Mouse (Mus musculus): ENCODE results near the gene Ciart.
"Not testable (repeated sequence)": the region's sequence is repeated elsewhere in the genome, so short reads cannot be mapped to it uniquely, and the experiment has no call there.

Ciart gene

GRCm38 (mm10) chr3:95901616-95902372 lies 19.7 kb upstream of the Ciart start:
- DNase-seq (ENCODE audit: low read depth, low spot score), result no peak

- DNase-seq (ENCODE audit: low read depth, low spot score), result no peak
These were observed 17.9 kb upstream of the Ciart start for GRCm38 (mm10) chr3:95899800-95900524.

DNA sequence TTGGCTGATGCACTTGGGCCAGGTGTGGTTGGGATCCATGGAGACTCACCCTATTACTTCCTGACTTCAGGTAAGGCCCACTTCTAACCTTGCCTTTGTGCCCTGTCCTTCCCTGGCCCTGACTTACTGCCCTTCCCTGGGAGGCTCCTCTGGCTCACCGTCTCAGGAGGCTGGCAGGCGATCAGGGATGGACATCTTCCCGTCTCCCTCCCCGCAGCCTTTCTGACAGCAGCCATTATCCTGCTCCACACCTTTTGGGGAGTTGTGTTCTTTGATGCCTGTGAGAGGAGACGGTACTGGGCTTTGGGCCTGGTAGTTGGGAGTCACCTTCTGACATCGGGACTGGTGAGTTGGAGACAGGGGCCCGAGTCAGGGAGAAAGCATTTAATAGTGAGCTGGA lies 13.4 kb upstream of the Ciart start:
- not testable (repeated sequence) for DNase-seq (ENCODE audit: low read depth, low spot score)

DNA sequence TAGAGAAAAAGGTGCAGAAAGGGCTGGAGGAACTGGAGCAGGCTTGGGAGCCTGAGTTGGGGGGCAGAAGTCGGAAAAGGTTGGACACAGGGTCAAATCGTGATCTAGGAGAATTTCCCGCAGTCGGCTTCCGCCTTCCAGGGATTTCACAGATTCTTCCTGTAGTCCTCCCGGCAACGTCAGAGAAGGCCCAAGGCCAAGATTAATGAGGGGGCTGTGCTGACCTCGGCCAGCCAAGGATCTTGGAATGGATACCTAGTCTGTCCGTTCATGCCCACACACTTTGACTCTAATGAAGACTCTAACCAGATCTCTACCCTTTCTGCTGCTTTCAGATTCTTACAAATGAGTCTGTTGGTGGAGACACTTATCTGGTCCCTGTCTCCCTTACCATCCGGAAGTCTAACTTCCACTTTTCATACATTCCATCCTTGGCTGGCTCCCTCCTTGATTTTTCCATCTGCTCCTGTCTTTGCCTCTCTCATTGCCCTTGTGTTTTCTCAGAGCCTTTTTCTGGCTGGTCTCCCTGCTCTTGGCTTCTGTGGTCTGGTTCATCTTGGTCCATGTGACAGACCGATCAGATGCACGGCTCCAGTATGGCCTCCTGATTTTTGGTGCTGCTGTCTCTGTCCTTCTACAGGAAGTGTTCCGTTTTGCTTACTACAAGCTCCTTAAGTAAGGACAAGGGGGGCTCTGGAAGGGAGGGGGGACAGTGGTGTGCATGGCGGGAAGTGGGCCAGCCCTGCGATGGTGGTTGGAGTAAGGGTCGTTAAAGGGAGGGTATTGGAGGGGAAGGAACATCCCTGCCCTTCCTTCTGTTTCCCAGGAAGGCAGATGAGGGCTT lies 12.5 kb upstream of the Ciart start:
- no peak for DNase-seq (ENCODE audit: low read depth, low spot score)

DNA sequence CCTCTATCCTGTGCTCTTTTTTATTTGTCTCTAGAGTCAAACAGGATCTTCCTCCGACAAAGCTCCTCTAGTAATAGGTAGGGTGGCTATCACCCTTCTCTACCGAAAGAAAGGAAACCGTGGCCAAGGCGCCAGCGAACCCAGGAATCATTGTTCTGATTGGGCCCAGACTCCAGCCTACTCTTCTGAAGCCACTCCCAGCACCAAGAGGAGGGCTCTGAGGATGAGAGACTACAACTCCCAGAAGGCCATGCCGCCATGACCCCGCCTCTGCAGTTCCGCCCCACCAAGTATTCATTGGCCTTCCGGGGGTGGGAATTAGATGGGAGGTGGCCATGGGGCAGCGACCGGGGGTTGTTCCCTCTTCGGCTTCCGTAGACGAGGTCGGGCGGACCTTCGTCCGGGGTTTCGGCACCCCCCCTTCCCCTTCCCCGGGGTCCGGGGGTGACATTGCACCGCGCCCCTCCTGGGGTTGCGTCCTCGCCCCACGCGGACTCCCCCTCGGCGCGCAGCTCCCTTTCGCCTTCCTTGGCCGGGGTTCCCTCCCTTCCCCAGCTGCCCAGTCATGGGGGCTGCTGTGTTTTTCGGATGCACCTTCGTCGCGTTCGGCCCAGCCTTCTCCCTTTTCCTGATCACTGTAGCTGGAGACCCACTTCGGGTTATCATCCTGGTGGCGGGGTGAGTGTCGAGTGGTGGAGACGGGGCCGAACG lies 11.7 kb upstream of the Ciart start, which contains the start of gene Aph1a:
Gene Aph1a (plus strand): TSS at position 364 of the 711 bp plus-strand sequence.
- DNase-seq (ENCODE audit: low read depth, low spot score), result peak; percentile 92

DNA sequence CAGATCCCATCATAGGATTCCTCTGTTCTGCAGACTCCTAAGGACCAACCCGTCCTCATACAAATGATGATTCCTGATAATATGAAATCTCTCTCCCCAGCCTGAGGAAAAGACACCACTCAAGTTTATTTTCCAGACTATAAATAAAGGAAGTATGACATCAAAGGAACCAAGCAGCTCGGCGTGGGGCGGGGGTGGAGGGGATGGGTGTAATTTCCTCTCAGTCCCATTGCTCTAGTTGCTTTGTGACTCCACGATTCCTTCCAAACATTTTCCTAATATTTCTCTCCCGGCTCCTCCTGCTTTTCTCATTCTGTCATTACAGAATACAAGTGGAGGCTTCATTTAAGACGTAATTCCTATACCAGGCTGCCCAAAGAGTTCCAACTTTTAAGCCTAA lies 11.1 kb upstream of the Ciart start:
- no peak for DNase-seq (ENCODE audit: low read depth, low spot score)

DNA sequence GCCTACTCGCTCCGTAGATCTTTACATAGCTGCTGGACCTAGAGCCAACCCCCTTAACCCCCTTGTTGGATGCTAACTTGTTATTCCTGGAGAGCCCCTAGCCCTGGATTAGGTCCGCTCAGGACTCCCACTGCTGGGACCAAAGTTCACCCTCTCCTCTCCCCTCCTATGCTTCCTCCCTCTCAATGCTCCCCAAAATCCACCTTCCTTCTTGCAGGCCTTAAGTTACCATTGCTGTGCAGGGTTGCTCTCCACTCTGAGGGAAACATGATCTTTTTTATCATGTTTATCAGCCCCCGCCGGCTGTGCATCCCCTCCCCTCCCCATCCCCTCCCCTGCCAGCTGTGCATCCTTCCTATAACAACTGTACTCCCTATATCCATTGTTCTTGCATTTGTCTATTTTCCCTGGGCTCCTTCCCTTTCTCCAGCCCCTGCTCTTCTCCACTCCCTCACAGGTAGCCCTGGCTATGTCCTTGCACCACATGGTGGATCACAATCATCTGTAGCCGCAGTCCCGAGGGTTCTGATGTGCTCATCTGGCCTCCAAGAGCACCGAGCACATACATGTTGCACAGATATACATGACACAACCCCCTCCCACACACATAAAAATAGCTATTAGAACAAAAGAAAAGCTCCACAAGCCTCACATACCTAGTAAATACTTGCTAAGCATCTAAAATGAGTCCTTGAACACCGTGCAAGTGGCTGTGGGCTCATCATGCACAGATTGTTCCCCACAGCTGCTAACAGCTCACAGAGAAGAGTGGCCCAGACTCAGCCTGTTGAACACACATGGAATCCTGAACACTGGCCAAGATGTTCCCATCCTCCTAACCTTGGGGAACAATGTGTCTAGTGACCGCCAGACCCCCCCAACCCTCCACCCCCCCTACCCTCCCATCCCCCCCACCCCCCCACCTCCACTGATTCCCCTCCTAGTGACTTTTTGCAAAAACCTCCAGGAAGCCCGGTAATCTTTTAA lies 10.3 kb upstream of the Ciart start:
- no peak for DNase-seq (ENCODE audit: low read depth, low spot score)

DNA sequence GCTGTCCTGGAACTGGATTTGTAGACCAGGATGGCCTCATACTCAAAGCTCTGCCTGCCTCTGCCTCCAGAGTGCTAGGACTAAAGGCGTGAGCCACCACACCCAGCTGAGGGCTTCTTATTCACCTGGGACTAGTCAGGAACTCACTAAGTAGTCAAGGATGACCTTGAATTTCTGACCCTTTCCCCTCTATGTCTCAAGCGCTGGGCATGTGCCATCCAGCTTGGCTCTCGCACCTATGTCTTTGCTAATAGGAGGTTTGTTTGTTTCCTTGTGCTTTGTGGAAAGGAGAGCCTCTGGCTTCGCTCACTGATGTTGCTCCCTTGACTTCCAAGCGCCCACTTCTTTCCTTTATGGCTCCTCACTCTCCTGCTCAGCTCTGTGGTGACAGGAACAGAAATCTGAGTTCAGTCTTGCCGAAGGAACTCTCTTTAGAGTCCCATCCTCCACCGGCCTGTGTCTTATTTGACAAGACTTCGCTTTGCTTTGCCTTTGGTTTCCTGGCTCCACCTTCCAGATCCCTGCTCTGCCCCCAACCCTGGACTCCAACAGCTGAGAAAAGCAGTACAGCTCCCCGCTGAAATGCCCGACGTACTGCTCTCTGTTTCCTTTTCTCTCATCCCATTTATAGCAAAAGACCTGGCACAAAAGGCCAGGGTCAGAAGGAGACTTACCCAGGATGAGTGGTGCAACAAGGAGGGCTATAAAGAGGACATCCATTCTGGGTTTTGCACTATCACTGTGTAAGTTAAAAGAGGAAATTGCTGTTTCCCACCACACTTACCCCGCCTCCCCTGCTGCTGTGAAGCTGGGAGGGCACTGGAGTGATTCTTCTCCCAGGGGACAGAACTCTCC lies 9.4 kb upstream of the Ciart start, which contains the start of gene BC028528:
Gene BC028528 (minus strand): TSS at position 795 of the 855 bp plus-strand sequence.
- no peak for DNase-seq (ENCODE audit: low read depth, low spot score)

DNA sequence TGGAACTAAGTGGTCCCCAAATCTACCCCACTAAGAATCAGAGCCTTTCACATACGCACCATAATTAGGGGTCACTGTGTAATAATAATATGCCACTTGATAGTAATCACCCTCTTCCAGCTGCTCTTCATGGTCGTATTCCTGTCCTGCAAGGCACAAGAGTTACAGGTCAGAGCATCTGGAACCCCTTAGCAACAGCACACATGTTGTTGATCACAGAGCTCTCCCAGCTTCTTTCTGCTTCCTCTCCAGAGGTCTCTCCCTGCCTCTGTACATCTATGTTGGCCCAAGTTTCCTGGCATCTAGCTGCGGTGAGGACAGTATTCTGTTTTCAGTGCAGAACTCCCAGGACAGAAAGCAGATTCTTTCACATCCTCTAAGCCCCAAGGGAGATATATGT lies 7.6 kb upstream of the Ciart start:
- DNase-seq (ENCODE audit: low read depth, low spot score), result no peak

- DNase-seq (ENCODE audit: low read depth, low spot score), result no peak
These were observed 5.5 kb upstream of the Ciart start for GRCm38 (mm10) chr3:95887596-95887995.

GRCm38 (mm10) chr3:95884400-95884799 lies 2.3 kb upstream of the Ciart start:
- DNase-seq (ENCODE audit: low read depth, low spot score), result no peak

GRCm38 (mm10) chr3:95882816-95883425 lies 870 bp upstream of the Ciart start:
- no peak for DNase-seq (ENCODE audit: low read depth, low spot score)

GRCm38 (mm10) chr3:95879063-95879462 lies 3.0 kb downstream of the Ciart start:
- no peak for DNase-seq (ENCODE audit: low read depth, low spot score)

DNA sequence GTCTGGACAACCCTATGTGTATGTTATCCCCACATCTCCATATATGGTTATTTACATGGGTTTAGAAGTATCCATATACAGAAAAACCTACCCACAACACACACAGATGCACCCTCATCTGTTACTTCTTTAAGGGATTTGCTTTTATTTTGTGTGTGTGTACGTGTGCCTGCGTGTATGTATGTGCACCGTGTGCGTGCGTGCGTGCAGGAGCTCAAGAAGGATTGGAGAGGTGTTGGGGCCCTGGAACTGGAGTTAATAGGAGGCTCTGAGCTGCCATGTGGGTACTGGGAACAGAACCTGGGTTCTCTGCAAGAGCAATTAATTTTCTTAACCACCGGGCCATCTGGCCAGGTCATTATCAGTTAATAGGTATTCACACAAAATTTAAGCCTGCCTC lies 10.0 kb downstream of the Ciart start:
- DNase-seq (ENCODE audit: low read depth, low spot score), result no peak

GRCm38 (mm10) chr3:95871392-95871867 lies 10.6 kb downstream of the Ciart start, which contains the start of gene Mrps21:
Gene Mrps21 (minus strand): TSS chr3:95871519.
- peak; percentile 65 for DNase-seq (ENCODE audit: low read depth, low spot score)

- DNase-seq (ENCODE audit: low read depth, low spot score), result no peak
These were observed 11.1 kb downstream of the Ciart start for GRCm38 (mm10) chr3:95870976-95871375.

- DNase-seq (ENCODE audit: low read depth, low spot score), result no peak
These were observed 14.6 kb downstream of the Ciart start for GRCm38 (mm10) chr3:95867408-95867807.

GRCm38 (mm10) chr3:95866071-95866470 lies 16.0 kb downstream of the Ciart start:
- no peak for DNase-seq (ENCODE audit: low read depth, low spot score)

DNA sequence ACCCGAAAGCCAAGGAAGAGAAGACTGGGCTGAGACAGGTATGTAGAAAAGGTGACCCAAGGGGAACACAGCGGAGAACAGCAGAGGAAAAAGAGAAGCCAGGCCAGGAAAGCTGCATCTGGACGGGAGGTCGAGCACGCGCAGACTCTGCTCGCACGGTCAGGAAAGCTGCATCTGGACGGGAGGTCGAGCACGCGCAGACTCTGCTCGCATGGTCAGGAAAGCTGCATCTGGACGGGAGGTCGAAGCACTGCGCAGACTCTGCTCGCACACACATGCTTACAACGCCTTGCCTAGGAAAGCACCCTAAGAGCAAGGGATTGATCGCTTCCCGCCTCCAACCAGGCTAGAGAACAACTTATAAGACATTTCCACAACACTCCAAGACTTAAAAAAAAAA lies 16.5 kb downstream of the Ciart start:
- no peak for DNase-seq (ENCODE audit: low read depth, low spot score)
